Mouse (Mus musculus) C2C12 (cell line): ENCODE measurements at regions not wholly inside any gene's neighbourhood (a gene's known extent, or its start where the extent isn't known, plus 50 kb on each side); places are given as distances from the start of the nearest gene placed in this dataset.

Experiments used
- H3K27me3 ChIP-seq: one replicate; pipeline ENCODE4 v1.6.1; 2011; ENCODE audit not compliant: control insufficient read depth, insufficient read depth, insufficient read length
- H3K36me3 ChIP-seq: one replicate; pipeline ENCODE4 v1.6.1; 2011; ENCODE audit not compliant: control insufficient read depth, insufficient read depth
- H3K4me3 ChIP-seq: one replicate; pipeline ENCODE4 v1.5.1; 2011; ENCODE audit warnings: mild to moderate bottlenecking, control low read depth; ENCODE audit not compliant: poor library complexity, insufficient read depth, severe bottlenecking
- H3K79me2 ChIP-seq: one replicate; pipeline ENCODE4 v1.6.1; 2011; ENCODE audit not compliant: control insufficient read depth, insufficient read depth
- H3K79me3 ChIP-seq: one replicate; pipeline ENCODE4 v1.6.1; 2011; ENCODE audit warnings: low read depth, control low read depth
- H3ac ChIP-seq: one replicate; pipeline ENCODE3; 2011; ENCODE audit warnings: low read depth; ENCODE audit not compliant: control insufficient read depth, insufficient read length
- CEBPB ChIP-seq: IDR thresholded peaks from one replicate; pipeline ENCODE4 v1.6.1; 2011; ENCODE audit warnings: low read depth, mild to moderate bottlenecking, control low read depth, moderate library complexity
- CTCF ChIP-seq: IDR thresholded peaks from one replicate; pipeline ENCODE4 v1.5.1; 2011; ENCODE audit not compliant: control insufficient read depth, insufficient read depth, insufficient read length
- FOSL1 ChIP-seq: IDR thresholded peaks from one replicate; pipeline ENCODE4 v1.8.0; 2011; ENCODE audit warnings: mild to moderate bottlenecking, low read length; ENCODE audit not compliant: poor library complexity, insufficient read depth, severe bottlenecking
- MAX ChIP-seq: IDR thresholded peaks from one replicate; pipeline ENCODE4 v1.6.1; 2011; ENCODE audit warnings: mild to moderate bottlenecking, control low read depth
- MYOD1 ChIP-seq: IDR thresholded peaks from one replicate; pipeline ENCODE4 v1.6.1; 2011; ENCODE audit warnings: low read depth; ENCODE audit not compliant: control insufficient read depth, insufficient read length
- MYOG ChIP-seq: IDR thresholded peaks from one replicate; pipeline ENCODE4 v1.6.1; 2011; ENCODE audit not compliant: control insufficient read depth, insufficient read length; ENCODE audit errors: extremely low read depth
- USF1 ChIP-seq: IDR thresholded peaks from one replicate; pipeline ENCODE4 v1.6.1; 2011; ENCODE audit warnings: low read depth, mild to moderate bottlenecking, control low read depth, moderate library complexity

GRCm38 (mm10) chr1:166735545-166735944 is 53.9 kb upstream of the Fmo9 start:
- Histone ChIP-seq H3K4me3 (no peak overlapping the region), H3K36me3 (no peaks in the 10 kb centered on the region), H3K79me2 (no peaks in the 10 kb centered on the region), H3K79me3 (no peaks in the 10 kb centered on the region), H3K27me3 (peaks cover 6% of the 10 kb centered on the region), H3ac (no peak overlapping the region)
- TF ChIP-seq FOSL1 = no peak
- no peak for TF ChIP-seq CEBPB
- no peak for TF ChIP-seq MAX
- no peak for TF ChIP-seq USF1
- TF ChIP-seq MYOD1 = no peak
- TF ChIP-seq MYOG = no peak
- TF ChIP-seq CTCF = no peak

GRCm38 (mm10) chr1:166738029-166738428 is 56.4 kb upstream of the Fmo9 start:
- Histone ChIP-seq H3ac (no peak overlapping the region), H3K79me2 (no peaks in the 10 kb centered on the region), H3K4me3 (no peak overlapping the region), H3K27me3 (peaks cover 6% of the 10 kb centered on the region), H3K79me3 (no peaks in the 10 kb centered on the region), H3K36me3 (no peaks in the 10 kb centered on the region)
- TF ChIP-seq MYOD1 = no peak
- TF ChIP-seq CTCF = peak; percentile 26

- Histone ChIP-seq H3K36me3 (no peaks in the 10 kb centered on the region), H3K79me3 (no peaks in the 10 kb centered on the region), H3K27me3 (peaks cover 3% of the 10 kb centered on the region), H3ac (no peak overlapping the region), H3K4me3 (no peak overlapping the region), H3K79me2 (no peaks in the 10 kb centered on the region)
- TF ChIP-seq MAX = no peak
- no peak for TF ChIP-seq MYOG
- TF ChIP-seq CTCF = no peak
- TF ChIP-seq MYOD1 = no peak
- TF ChIP-seq FOSL1 = no peak
- no peak for TF ChIP-seq USF1
- TF ChIP-seq CEBPB = no peak
These were observed 68.6 kb upstream of the Fmo9 start for GRCm38 (mm10) chr1:166750236-166750635.

GRCm38 (mm10) chr1:166750777-166751176 is 69.1 kb upstream of the Fmo9 start:
- Histone ChIP-seq H3K27me3 (peaks cover 3% of the 10 kb centered on the region), H3K79me3 (no peaks in the 10 kb centered on the region), H3K36me3 (no peaks in the 10 kb centered on the region), H3ac (no peak overlapping the region), H3K4me3 (no peak overlapping the region), H3K79me2 (no peaks in the 10 kb centered on the region)
- no peak for TF ChIP-seq CTCF
- TF ChIP-seq USF1 = no peak
- TF ChIP-seq CEBPB = no peak
- TF ChIP-seq FOSL1 = no peak
- TF ChIP-seq MYOG = no peak
- no peak for TF ChIP-seq MAX
- no peak for TF ChIP-seq MYOD1

- H3K79me3 ChIP-seq = no peaks in the 10 kb centered on the region
- H3K4me3 ChIP-seq = no peak overlapping the region
- no peaks in the 10 kb centered on the region for H3K79me2 ChIP-seq
- TF ChIP-seq FOSL1 = no peak
- TF ChIP-seq MYOD1 = no peak
- TF ChIP-seq USF1 = no peak
- no peak for TF ChIP-seq CTCF
- no peak for TF ChIP-seq CEBPB
- no peak for TF ChIP-seq MAX
- no peak for TF ChIP-seq MYOG
- H3K36me3 ChIP-seq = no peaks in the 10 kb centered on the region
- H3K27me3 ChIP-seq = peaks cover 2% of the 10 kb centered on the region
- no peak overlapping the region for H3ac ChIP-seq
These were observed 69.8 kb upstream of the Fmo9 start for GRCm38 (mm10) chr1:166751436-166751835.

- TF ChIP-seq MYOD1 (no peak), CEBPB (no peak), USF1 (no peak), CTCF (no peak), MYOG (no peak), MAX (no peak), FOSL1 (no peak)
- H3K79me2 ChIP-seq = no peaks in the 10 kb centered on the region
- no peaks in the 10 kb centered on the region for H3K36me3 ChIP-seq
- no peaks in the 10 kb centered on the region for H3K79me3 ChIP-seq
- H3ac ChIP-seq = no peak overlapping the region
- no peak overlapping the region for H3K4me3 ChIP-seq
- no peaks in the 10 kb centered on the region for H3K27me3 ChIP-seq
These were observed 71.5 kb upstream of the Fmo9 start for GRCm38 (mm10) chr1:166752990-166753709.
